Mouse (Mus musculus) left cerebral cortex, adult 18-20 months (tissue): ENCODE results near the gene Ube2q1. TPM values are rescaled to one million over a fixed set of nuclear protein-coding genes. Genes with fewer than 3 reads are reported as not detected.
"Not testable (repeated sequence)": the region's sequence is repeated elsewhere in the genome, so short reads cannot be mapped to it uniquely, and the experiment has no call there.

Experiments used
- DNase-seq, 2 experiments: peaks; one replicate each; pipeline ENCODE4 v3.0.0; 2021 to 2022; ENCODE audit warnings: low spot score in 2 of 2, mixed read lengths in 1 of 2
- total RNA-seq, 2 experiments: library from RNA; stranded (reverse); gene quantifications; 2 replicates each; pipeline ENCODE4 v1.2.3; 2021

The Ube2q1 gene
- total RNA-seq, 2 experiments from 2014 or later: 86.0 to 90.3 TPM

- peak; percentile 58 to 67 for DNase-seq
These were observed 11.8 kb downstream of the Ube2q1 start for GRCm38 (mm10) chr3:89784991-89785753.

GRCm38 (mm10) chr3:89786275-89786674 is 12.9 kb downstream of the Ube2q1 start:
- no peak for DNase-seq

- DNase-seq: peak in 1 of 2 experiments; percentile 27
These were observed 15.4 kb downstream of the Ube2q1 start for GRCm38 (mm10) chr3:89788680-89789352.

DNA sequence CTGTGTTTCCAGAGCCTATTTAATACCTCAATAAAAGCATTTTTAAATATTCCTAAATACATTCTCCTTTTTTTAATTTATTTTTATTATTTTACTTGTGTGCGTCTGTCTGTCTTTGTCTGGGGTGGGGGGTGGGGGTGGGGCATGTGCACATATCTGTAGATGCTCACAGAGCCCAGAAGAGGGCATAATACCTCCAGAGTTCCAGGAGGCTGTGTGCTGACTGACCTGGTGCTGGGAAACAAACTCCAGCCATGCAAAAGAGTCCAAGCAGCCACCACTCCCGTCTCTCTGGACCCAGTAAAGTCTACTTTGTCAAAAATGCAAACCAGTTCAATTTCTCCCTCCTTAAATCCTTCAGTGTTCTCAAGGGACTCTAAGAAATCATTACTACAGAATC is 21.2 kb downstream of the Ube2q1 start:
- DNase-seq: no peak

GRCm38 (mm10) chr3:89795746-89796145 is 22.3 kb downstream of the Ube2q1 start:
- no peak for DNase-seq

GRCm38 (mm10) chr3:89796358-89796757 is 22.9 kb downstream of the Ube2q1 start:
- no peak for DNase-seq

GRCm38 (mm10) chr3:89798518-89798917 is 25.1 kb downstream of the Ube2q1 start:
- no peak for DNase-seq

- DNase-seq: no peak
These were observed 26.1 kb downstream of the Ube2q1 start for GRCm38 (mm10) chr3:89799476-89799875.

GRCm38 (mm10) chr3:89800078-89800477 is 26.7 kb downstream of the Ube2q1 start:
- DNase-seq: not testable (repeated sequence)

DNA sequence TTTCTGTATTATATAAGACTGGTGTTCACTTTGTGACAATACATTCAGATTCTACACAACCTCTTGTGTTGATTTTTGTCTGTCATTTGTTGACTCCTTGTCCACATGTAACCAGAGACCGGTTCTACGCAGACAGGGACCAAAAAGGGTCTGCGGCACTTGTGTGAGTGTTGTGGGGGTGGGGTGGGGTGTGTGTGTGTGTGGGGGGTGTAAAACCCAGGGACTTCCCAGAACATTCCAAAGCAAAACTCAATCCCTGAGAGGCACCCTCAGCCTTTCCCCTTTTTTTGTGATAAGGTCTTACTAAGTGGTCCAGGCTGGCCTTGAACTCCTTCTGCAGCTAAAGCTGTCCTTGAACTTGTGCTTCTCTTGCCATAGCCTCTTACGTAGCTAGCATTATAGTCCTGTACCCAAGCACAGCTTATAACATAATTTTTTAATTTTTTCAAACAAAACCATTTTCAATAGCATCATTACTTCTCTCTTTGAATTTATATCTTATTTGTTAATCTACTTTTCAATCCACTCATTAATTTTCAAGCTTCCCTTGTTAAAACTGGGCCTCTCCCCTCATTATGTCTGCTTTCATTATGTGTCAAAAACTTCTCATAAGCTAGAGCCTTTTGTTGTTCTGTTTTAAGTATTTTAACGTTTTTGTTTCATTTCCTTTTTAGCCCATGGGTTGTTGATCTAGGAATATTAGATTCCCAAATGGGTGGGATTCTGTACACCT is 27.5 kb downstream of the Ube2q1 start:
- DNase-seq: no peak

GRCm38 (mm10) chr3:89801507-89801847 is 28.1 kb downstream of the Ube2q1 start:
- no peak for DNase-seq

DNA sequence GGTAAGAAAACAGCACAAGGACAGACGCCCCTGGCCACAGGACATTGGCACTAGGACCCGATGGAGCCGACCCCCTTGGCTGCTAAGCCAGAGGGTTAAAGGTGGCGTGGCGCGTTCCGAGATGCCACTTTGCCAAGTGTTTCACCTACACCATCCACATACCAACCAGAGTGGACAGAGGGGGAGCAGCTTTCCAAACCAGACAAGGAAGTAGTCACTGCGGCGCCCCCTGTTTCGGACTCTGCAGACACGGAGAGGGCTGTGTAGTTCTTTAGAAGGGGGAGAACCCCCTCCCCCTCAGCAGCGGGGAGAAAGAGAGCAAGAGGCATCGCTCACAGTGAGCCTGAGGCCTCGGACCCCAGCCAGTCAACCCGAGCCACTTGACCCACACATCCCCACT is 29.5 kb downstream of the Ube2q1 start:
- DNase-seq: no peak

DNA sequence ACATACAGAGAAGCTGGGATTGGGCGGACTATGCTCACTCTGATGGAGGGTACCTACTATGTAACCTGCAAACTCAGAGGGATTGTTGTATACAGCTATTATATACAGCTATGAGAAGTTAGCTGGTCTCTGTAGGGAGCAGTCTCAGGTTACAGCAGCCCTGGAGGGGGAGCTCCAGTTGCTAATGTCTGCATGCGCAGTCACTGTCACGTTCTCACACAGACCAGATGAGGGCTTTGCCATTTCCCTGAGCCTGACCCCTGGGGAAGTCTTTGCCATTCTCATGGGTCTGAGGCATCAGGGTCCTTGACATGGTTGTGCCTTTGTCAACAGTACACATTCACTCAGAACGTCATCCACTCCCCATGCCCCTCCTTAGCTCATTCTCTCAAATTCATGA is 31.8 kb downstream of the Ube2q1 start:
- DNase-seq: no peak

DNA sequence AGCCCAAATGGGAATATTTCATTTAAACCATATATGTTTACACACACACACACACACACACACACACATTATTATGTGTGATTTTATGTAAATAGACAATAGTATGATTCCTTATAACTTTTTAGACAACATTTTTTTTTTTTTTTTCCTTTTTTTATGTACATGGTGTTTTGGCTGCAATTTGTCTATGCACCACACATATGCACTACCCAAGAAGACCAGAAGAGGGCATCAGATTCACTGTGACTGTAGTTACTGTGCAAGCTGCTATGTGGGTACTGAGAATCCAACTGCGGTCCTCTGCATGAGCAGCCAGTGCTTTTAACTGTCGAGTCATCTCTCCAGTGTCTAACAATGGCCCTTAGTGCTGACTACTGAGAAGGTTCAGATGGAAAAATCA is 33.3 kb downstream of the Ube2q1 start:
- DNase-seq: no peak

DNA sequence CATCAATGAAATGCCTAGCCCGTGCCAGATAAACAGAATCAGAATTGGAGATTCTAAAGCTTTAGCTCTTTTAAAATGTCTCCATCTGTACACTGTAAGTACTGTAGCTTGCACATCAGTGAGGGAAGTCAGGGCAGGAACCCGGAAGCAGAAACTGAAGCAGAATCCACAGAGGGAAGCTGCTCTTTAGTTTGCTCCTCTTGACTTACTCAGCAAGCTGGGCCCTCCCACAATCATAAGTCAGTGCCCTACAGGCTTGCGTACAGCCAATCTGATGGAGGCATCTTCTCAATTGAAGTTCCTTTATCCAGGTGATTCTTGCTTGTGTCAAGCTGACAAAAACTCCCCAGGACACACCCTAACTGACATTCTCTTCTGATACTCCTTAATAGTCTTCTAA is 33.8 kb downstream of the Ube2q1 start:
- no peak for DNase-seq

DNA sequence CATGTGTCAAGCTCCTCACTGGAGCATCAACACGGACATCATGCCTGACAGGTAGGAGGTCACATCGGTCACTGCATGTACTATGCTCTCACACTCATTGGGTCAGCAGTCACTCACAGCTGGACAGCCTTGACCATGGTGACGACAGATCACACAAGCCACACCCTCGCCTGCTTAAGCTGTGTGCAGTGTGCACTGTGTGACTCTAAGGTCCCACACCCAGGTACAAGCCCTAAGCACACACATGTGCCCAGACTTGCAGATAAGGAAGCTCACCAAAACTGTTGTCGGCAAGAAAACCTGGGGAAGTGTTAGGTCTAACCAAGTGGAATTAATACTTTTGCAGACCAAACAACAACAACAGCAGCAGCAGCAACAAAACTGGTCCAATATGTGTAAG is 34.5 kb downstream of the Ube2q1 start:
- DNase-seq: no peak

GRCm38 (mm10) chr3:89808638-89809037 is 35.2 kb downstream of the Ube2q1 start:
- no peak for DNase-seq

- no peak for DNase-seq
These were observed 37.4 kb downstream of the Ube2q1 start for GRCm38 (mm10) chr3:89810841-89811240.

GRCm38 (mm10) chr3:89812166-89812565 is 38.8 kb downstream of the Ube2q1 start:
- DNase-seq: no peak

DNA sequence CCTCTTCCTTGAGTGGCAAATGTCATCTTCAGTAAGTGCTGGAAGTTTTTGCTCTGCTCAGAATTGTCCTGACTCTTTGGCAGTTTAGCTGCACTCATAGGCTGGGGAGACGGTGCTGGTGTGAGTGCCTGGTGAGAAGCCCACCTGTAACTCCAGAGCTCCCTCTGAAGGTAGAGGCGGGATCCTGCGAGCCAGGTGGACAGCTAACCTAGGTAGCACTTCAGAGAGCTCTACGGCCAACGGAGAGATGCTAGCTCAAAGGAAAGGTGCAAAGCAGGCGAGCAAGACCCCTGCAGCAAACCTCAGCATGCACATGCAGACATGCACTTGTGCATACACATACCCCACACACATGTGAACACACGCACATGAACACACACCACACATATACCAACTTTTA is 40.6 kb downstream of the Ube2q1 start:
- DNase-seq: no peak

GRCm38 (mm10) chr3:89817056-89817455 is 43.6 kb downstream of the Ube2q1 start:
- DNase-seq: peak in 1 of 2 experiments; percentile 31

DNA sequence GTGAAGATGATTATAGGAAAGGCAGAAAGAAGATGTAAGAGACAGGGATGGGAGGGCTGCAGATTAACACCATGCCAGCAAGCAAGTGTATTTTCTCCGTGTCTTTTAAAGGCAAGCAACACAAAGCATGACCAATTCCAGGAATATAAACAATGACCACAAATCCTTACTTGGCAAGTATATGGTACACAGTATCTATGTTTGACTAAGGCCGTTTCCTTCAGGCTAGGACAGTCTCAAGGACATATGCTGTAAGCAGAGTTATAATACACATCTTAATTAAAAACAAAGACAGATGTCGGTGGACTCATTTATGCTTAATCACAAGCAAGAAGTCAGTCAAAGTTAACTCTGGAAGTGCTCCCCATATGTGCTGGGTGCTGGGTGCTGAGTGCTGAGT is 45.2 kb downstream of the Ube2q1 start:
- no peak for DNase-seq
